Mouse (Mus musculus): ENCODE results near the gene Cpsf3.

Cpsf3 gene

DNA sequence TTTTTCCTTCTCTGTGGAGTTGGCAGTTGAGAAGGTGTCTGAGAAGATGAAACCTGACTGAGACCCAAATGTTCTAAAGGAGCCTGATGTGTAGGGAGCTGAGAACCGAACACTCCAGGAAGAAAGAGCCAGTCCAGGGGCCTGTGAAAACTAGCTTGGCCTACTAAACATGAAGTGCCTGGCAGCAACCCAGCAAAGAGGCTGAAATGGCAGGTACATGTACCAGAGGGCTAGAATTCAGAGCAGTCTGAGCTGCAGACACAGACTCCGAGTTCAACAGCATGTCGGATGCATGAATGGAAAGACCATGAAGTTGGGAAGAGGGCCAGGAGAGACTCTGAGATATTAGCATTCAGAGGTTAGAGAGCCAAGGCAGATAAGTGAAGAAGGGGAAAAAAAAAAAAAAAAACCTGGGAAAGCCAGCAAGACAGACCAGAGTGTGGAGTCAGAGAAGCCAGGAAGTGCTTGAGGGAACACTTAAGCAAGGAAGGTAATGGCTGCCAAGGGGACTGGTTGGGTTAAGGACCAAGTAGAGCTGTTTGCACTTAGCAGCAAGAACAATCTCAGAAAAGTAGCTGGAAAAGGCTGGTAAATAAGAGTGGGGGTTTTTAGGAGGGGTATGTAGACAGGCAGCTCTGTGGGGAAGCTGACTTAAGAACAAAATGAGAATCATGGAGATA lies 3.7 kb downstream of the Cpsf3 start:
- in situ Hi-C loops (cut with MboI, MseI): loop anchor here (5.0 kb wide), 1 partner anchor 83 kb away; the partner anchor contains the start of gene Adam17

DNA sequence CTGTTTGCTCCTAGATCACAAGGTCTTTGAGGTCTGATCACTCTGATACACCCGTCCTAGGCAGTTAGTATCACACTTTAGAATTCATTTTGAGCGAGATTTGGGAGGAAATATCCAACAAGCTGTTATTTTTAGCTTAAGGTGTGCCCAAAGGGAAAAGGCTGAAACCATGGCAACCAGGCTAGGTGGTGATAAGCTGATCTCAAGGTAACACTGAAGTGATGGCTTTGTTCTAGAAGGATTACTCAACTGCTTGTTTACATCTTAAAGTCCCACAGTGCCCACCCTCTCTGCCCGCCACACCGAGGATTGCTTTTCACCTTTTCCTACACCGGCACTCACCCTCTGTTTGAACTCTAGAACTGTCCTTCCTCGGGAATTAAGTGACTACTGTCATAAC lies 4.5 kb downstream of the Cpsf3 start:
- in situ Hi-C loops (cut with MboI, MseI): loop anchor here (5.0 kb wide), 2 partner anchors 38 to 83 kb away; partner anchors contain the start of gene Adam17

DNA sequence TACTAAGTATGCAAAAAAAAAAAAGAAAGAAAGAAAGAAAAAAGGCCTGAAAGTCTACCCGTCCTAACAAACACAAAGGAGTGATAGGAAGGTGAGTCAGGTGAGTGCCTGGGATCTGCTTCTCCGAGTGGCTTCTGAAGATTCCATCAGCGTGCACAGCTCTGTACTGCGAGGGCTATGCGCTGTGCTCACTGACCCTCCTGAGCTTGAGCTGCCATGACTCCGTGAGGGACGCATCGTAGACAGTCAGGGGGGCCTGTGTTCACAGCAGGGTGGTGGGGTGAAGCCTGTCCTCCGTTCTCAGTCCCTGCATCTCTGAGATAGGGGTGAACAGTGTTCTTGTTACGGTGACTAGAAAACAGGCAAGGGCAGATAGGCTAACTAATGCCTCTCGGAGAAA lies 13.7 kb downstream of the Cpsf3 start:
- in situ Hi-C loops (cut with MboI, MseI): no loop called here

DNA sequence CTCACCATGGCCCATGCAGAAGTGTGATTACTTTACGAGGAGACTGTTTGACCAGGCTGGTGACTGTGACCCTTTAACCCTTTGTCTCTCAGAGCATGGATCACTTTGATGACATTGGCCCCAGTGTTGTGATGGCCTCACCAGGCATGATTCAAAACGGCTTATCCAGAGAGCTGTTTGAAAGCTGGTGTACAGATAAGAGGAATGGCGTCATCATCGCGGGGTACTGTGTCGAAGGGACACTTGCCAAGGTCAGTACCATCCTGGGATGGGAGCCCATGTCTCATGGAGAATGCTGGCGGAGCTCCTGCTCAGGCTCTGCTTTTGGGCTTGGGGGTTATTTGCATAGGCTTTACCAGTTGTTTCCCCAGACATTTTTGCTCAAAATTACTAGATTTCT lies 16.1 kb downstream of the Cpsf3 start:
- in situ Hi-C loops (cut with MboI, MseI): no loop called here

DNA sequence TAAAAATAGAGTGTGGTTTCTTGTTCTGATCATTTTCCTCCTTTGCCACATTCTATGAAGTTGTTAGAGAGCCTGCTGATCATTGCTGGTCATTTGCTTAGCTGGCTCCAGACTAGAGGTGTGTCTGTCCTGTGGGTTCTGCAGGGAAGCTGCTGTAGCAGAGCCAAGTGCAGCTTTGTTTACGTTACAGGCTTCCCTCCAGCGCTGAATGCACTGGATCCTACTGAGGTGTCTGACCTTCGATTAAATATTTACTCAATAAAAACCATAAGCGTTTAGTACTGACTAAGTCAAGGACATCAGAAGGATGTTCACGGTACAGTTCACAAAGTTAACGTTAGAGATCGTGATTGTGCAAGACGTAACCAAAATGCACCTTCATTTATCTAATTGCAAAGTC lies 16.7 kb downstream of the Cpsf3 start:
- in situ Hi-C loops (cut with MboI, MseI): no loop called here

DNA sequence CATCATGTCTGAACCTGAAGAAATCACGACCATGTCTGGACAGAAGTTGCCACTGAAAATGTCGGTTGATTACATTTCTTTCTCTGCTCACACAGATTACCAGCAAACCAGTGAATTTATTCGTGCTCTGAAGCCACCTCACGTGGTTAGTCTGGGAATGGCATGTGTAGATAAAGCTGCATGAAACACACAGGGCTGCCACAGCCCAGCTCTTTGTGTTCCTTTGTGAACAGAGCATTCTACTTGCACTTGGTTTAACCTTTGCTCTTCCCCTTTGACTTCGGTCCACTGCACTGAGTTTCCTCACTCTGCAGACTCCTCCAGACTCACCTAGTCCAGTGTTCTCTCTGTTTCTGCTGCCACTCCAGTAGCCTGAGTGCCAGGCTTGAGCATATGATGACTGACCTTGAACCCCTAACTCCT lies 17.2 kb downstream of the Cpsf3 start:
- in situ Hi-C loops (cut with MboI, MseI): no loop called here

DNA sequence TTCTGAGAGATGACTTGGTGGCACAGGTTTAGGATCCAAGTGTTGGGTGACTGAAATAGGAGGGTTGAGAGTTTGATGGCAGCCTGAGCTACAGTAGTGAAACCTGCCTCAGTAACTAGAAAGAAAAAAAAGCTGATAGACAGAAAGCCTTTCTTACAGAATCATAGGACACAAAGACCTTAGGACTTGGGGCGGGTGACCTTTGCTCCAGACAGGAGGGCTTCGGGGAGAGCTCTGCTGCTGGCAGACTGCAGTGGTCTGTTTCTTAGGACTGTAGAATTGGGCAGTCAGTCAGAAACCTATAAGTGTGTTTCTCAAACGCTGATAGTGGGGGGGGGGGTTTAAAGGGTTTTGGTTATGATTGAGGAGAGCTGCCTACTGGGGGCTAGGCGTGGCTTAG lies 20.6 kb downstream of the Cpsf3 start:
- in situ Hi-C loops (cut with MboI, MseI): no loop called here

DNA sequence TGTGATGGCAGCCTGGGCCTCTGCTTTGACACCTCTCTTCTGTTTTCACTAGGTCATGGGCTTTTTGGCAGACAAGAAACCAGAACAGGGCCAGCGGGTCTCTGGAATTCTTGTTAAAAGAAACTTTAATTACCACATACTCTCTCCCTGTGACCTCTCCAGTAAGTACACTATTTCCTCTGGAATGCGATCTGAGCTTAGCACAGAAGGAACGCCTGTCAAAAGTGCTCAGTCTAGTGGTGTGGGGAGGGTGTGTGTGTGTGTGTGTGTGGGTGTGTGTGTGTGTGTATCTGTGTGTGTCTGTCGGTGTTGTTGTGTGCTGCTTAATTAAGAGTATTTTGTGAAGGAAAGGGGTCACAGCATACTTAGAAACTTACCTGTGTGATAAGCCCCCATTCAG lies 21.5 kb downstream of the Cpsf3 start:
- in situ Hi-C loops (cut with MboI, MseI): no loop called here

DNA sequence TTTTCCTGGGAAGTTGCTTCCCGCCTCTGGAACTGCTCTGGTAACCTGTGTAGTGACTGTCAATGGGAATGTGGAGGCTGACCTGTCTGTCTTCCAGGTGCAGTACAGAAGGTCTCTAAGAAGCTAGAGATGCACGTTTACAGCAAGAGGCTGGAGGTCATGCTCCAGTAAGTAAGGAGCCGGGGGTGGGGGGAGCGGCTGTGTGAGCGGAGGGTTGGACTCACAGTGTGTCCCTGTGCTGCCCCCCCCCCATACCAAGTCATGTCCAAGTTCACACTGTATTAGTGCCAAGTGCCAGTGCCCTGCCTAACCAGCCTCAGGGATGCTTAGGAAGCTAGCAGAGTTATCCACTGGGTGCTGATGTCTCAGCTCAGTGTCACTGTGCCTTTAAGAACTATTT lies 27.0 kb downstream of the Cpsf3 start:
- in situ Hi-C loops (cut with MboI, MseI): no loop called here

DNA sequence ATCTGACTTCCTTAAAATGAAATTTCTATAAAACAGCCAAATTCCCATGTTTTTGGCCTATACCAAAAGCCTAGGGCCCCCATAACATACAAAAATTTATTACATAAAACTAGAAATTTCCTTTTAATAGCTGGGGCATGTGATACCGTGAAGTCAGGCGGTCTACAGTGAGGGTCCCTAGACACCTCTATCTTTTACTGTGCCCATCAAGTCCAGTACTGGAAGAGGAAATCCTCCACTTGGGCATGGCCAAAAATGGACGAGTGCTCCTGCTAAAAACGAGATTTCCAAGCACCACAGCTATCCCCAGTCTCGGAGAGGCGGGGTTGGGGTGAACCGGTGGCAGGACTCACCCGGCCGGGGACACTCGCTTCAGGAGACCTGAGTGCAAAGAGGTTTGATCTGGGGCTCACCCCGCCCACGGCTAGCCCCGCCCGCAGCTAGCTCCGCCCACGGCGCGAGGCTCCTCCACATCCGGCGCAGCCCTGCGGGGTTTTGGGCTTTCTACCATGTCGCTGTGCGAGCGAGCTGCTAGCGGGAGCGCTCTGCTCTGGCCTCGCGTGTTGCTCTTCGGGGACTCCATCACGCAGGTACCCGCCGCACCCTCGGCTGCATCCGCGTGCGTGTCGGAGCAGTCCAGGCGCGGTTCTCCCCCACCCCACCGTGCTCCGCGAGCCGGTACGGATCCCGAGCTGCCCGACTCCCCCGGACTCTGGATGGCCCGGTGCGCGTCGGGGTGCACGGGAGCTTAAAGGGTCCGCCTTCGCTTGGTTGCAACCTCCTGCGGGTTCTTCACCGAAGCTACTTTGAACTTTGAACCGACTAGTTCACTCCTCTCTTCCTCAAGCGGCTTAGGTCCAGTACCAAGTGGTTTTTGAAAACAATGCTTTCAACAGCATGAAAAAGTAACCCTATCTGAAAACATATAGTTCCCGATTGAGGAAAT lies 31.0 kb downstream of the Cpsf3 start, which contains the start of gene Iah1:
Iah1 (plus strand) TSS at position 467 of the 946 bp plus-strand sequence.
- in situ Hi-C loops (cut with MboI, MseI): no loop called here

DNA sequence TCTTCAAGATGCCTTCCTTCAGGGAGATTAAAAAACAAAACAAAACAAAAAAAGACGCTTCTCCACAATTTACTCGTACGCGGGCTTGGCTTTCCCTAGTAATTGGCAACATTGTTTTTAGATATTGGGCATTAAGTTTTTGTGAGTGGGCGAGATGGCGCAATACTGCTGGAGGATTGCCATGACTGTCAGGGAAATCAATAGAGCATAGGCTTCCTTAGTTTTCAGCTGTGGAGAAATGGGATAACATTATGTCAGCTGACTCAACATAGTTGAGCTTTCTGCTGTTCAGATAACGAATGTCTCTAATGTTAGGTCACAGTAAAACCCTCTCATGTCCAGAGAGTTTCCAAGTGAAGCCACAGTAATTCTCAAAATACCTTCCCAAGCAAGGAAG lies 31.7 kb downstream of the Cpsf3 start:
- in situ Hi-C loops (cut with MboI, MseI): no loop called here

DNA sequence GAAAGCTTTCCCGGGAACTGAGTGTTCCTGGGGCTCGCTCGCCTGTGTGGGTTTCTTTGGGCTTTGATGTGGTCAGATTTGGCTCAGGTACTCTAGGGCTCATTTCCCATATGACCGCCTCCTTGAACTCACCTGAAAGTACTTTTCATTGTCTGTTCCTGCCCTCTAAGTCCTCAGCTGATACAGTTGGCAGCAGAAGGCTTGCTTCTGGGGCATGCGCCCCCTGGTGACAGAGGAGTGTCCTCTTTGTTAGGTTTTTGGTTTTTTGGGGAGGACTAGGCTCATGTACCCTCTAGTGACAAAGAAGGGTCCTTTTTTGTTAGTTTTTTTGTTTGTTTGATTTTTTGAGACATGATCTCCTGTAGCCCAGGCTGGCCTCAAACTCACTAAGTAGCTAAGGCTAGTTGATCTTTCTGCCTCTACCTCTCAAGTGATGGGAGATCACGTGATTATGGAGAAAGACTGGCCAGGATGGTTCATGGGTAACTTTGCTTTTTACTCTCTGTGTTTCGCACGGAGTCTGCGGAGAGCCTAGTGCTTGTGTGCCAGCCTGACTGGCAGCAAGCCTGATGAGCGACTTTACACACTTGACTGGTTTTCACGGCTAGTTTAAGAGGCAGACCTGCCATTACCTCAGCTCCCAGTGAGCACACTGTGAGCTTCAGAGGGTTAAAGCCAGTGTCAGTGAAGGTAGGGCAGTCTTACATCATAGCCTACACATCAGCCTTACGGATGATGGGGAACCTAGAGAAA lies 33.1 kb downstream of the Cpsf3 start:
- in situ Hi-C loops (cut with MboI, MseI): no loop called here

DNA sequence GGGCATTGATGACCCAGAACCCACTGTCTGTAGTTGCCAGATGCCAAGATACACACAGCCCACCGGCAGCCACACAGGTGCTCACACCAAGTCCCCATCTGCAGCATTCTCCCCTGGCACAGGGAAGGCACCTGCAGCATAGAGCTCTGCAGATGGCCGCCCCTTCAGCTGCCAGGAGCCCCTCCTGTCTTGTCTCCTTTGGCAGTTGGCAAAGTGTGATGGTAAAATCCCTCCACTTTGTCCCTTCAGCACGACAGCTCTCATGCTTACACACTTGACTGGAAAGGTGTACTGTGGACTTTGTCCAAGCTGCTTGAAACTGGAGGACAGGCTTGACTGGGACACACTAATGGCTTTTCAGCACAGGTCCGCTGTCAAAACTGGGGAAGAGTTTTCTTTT lies 35.1 kb downstream of the Cpsf3 start:
- in situ Hi-C loops (cut with MboI, MseI): loop anchor here (10.0 kb wide), 1 partner anchor 294 kb away; no protein-coding TSS in a partner anchor

DNA sequence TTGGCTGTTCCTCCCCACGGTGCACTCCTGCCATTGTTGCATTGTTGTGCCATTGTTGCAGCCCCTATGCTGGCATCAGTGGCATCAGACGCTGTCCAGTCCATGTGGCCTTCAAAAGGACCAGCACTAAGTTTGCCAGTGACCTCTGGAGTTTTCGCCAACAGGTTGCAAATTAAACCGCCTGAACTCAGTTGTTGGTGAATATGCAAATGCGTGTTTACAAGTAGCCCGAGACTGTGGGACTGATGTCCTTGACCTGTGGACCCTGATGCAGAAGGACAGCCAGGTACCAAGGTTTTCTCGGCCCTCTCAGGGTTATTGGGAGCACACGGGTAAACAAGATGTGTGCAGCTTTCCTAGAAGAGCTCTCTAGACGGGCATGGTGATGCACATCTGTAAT lies 36.0 kb downstream of the Cpsf3 start:
- in situ Hi-C loops (cut with MboI, MseI): loop anchor here (10.0 kb wide), 1 partner anchor 294 kb away; no protein-coding TSS in a partner anchor

DNA sequence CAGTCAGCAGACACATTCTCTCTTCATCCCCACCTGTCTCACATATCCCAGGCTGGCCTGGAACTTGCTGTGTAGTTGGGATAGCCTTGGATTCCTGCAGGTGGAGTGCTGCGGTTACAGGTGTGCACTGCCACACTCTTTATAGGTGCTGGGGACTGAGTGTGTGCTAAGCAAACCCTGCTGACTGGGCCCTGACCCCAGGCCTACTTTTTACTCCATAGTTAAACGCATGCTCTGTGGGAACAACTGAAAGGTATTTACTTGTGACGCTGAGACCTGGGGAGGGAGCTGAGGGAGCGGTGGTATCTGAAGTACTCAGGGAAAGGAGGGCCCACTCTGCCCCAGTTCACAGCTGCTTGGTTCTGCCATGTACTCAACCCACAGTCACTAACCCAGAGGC lies 37.1 kb downstream of the Cpsf3 start:
- in situ Hi-C loops (cut with MboI, MseI): loop anchor here (10.0 kb wide), 1 partner anchor 293 kb away; no protein-coding TSS in a partner anchor

DNA sequence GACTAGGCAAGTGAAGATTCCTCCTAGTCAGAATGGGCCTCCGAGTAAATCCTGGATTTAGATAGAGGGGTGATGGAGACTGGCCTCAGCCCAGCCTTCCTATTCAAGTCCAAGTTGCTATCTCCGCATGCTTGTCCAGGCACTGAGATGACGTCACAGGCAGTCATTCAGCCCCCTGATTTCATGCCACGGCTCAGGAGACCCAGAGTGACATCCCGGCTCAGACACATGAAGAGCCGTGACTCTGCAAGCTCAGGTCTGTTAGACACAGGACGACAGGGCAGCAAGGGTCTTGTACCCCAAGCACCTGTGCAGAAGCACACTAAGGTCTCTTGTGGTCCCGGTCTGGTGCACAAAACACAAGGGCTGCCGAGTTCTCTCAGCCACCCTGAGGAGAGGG lies 37.7 kb downstream of the Cpsf3 start:
- in situ Hi-C loops (cut with MboI, MseI): loop anchor here (10.0 kb wide), 1 partner anchor 292 kb away; no protein-coding TSS in a partner anchor

DNA sequence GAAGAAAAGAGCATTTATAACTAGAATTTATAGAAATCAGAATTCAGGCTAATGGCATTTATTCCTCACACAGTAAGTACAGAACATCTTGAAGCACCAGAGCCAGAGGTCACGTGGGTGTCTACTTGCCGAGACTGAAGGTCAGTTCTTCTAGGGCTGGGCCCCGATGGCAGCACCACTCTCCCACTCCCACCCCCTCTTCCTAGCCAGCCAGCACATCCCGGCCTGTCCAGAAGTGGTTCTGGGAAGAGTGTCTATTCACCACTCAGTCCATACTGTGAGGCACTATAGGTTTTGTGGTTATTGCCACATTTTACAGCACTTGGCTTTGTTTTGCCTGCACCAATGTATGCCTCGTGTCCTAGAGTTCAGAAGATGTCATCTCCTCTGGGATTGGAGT lies 38.9 kb downstream of the Cpsf3 start:
- in situ Hi-C loops (cut with MboI, MseI): loop anchor here (10.0 kb wide), 1 partner anchor 291 kb away; no protein-coding TSS in a partner anchor

DNA sequence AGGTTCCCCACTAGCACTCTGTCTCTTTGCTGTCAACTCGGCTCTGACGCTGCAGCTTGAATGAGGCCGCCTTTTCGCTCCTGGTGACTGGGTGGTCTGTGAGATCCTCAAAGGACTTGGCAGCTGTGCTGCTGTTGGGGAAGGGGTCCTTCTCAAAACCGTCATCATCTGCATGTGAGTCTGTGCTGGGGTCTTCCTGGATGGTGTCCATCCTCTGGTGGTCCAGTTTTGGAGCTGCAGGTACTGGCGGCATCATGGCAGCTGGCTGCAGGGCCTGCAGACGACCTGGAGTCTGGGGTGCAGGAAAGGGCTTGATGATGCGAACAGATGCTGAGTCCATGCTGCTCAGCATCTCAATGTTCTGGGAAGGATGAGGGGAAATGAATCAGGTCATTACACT lies 40.1 kb downstream of the Cpsf3 start:
- in situ Hi-C loops (cut with MboI, MseI): loop anchor here (5.0 to 10.0 kb wide), 3 partner anchors 33 to 290 kb away; no protein-coding TSS in a partner anchor

DNA sequence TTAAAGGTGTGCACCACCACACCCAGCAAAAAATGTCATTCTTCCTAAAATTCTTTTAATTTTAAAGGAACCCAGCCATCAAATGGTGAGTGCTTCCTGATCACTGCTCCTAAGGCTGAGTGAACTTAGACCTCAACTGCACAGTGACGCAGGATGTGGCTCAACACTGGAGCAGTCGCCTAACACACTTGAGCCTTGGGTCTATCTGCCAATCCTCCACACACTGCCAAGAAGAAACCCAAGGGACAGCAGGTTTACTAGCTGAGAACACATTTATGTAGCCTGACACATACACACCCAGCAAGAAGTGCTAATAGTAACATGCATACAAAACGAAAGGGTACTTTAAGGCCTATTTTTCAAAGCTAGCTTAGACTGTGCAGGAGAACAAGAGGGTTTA lies 41.1 kb downstream of the Cpsf3 start:
- in situ Hi-C loops (cut with MboI, MseI): loop anchor here (5.0 to 10.0 kb wide), 3 partner anchors 34 to 288 kb away; no protein-coding TSS in a partner anchor

DNA sequence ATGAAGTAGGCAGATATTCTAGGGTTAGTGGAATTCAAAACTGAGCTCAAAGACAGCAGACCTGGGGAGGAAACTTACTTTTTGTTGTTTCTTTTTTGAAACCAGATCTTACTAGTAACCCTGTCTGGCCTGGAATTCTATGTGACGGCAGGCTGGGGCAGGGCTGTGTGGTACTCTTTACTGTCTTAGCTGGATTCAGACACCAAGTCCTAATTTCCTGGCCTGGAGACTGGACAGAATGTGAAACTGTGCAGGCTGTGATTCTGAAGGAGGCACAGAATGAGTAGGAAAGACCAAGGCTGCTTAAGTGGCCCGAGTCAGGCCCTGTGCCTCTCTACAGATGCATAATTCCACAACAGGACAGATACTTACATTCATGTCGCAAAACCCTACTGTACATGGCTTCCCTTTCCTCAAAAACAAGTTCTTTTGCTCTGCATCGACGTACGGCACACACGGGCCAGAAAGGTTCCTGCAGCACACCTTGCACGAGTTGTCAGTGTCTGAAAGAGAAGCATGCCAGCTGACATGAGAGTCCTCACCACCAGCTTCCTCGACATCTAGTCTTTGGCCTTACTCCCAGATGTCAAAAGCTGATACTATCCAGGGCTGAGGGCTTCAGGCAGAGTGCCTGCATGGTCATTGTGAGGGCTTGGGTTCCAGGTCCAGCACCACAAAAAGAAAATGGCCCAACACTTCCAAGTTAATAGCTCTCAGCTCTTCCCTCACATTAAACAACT lies 44.6 kb downstream of the Cpsf3 start:
- in situ Hi-C loops (cut with MboI, MseI): loop anchor here (5.0 to 10.0 kb wide), 3 partner anchors 37 to 285 kb away; no protein-coding TSS in a partner anchor

Measured in regulatory T cell (primary cell).